ENCODE assay signal across 16 mouse cellular contexts in the genomic region with DNA sequence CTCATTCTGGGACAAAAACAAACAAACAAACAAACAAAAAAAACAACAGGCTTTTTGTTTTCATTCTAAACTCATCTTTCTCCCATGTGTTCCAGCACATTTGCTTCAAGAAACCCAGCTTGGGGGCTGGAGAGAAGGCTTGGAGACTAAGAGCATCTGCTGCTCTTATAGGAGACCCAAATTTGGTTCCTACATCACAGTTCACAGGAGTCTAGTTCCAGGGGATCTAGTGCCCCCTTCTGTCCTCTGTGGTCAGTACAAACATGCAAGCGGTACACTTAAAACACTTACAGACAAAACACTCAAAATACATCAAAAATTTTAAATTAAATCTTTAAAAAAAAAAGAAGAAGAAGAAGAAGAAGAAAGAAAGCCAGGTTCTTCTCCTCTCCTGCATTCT. TPM values are rescaled to one million over a fixed set of nuclear protein-coding genes. Genes with fewer than 3 reads are reported as not detected.
DNase-seq lines count a peak whose midpoint lies in the region; ATAC-seq and TF ChIP-seq lines count a peak whose summit lies in the region.
"Had no signal": no experiment of that assay in that cellular context is flagged by ENCODE, and none has a peak within 500 bp of the region (broad histone marks: within the 10 kb centered on the region; RNA-seq: fewer than 3 reads in every experiment).

No protein-coding gene starts in this region.

- DNase-seq in embryo, embryonic 10.5 days (ENCODE audit: low spot score), result peak; percentile 13
- no peak for DNase-seq in embryo, embryonic 9.5 days (ENCODE audit: extremely low spot score)
- peak; percentile 24 for DNase-seq in lung, embryonic 14.5 days
- no peak for DNase-seq in lung, postnatal 14 days
- peak; percentile 25 for DNase-seq in ES-CJ7 (ENCODE audit: low read depth, low spot score)
- no peak for DNase-seq in right cerebral cortex, adult 18-20 months
- DNase-seq in spleen, postnatal 14 days (ENCODE audit: low spot score in 2 of 2), result no peak
- DNase-seq: heart, postnatal 10 days; layer of hippocampus, postnatal 36 days; right cerebral cortex, postnatal 25 days had no signal

- TF ChIP-seq CTCF in lung, embryonic 14.5 days (IDR thresholded peaks at IDR 0.05; ENCODE audit: low read depth), result 0 out of 2 replicates have a peak, but pooled peaks have one; percentile 8
- TF ChIP-seq CTCF in cortical plate, adult 2 months (IDR thresholded peaks at IDR 0.05; ENCODE audit: extremely low read depth, insufficient read depth, low read length), result peak; percentile 18; the same call in 1 of the 2 replicates

- H3K4me2 ChIP-seq in lung, embryonic 14.5 days, result no peak overlapping the region
- H3K4me2 ChIP-seq: limb, embryonic 15.5 days; midbrain, embryonic 12.5 days; neural tube, embryonic 13.5 days had no signal

- H3K9me3 ChIP-seq in lung, embryonic 14.5 days (ENCODE audit: low read depth, low read length), result no peaks in the 10 kb centered on the region
- H3K9me3 ChIP-seq: limb, embryonic 15.5 days; midbrain, embryonic 12.5 days; neural tube, embryonic 13.5 days had no signal

- no peaks in the 10 kb centered on the region for H3K27me3 ChIP-seq in lung, embryonic 14.5 days (ENCODE audit: insufficient read depth, low read length)
- H3K27me3 ChIP-seq: limb, embryonic 15.5 days; midbrain, embryonic 12.5 days; neural tube, embryonic 13.5 days had no signal

- no peak overlapping the region for H3K4me3 ChIP-seq in lung, embryonic 14.5 days (ENCODE audit: low read depth, low read length)
- no peak overlapping the region for H3K4me3 ChIP-seq in cortical plate, adult 2 months (ENCODE audit: insufficient read depth, low read length)
- H3K4me3 ChIP-seq: limb, embryonic 15.5 days; midbrain, embryonic 12.5 days; neural tube, embryonic 13.5 days had no signal

- no peak overlapping the region for H3K9ac ChIP-seq in lung, embryonic 14.5 days
- H3K9ac ChIP-seq: limb, embryonic 15.5 days; midbrain, embryonic 12.5 days; neural tube, embryonic 13.5 days had no signal

- no peak overlapping the region for H3K27ac ChIP-seq in lung, embryonic 14.5 days (ENCODE audit: low read depth)
- no peak overlapping the region for H3K27ac ChIP-seq in cortical plate, adult 2 months (ENCODE audit: insufficient read depth, low read length)
- H3K27ac ChIP-seq: limb, embryonic 15.5 days; midbrain, embryonic 12.5 days; neural tube, embryonic 13.5 days had no signal

- no peaks in the 10 kb centered on the region for H3K4me1 ChIP-seq in lung, embryonic 14.5 days (ENCODE audit: insufficient read depth)
- H3K4me1 ChIP-seq in cortical plate, adult 2 months (ENCODE audit: control insufficient read depth, insufficient read depth, low read length), result peaks cover 3% of the 10 kb centered on the region
- H3K4me1 ChIP-seq: limb, embryonic 15.5 days; midbrain, embryonic 12.5 days; neural tube, embryonic 13.5 days had no signal

- H3K36me3 ChIP-seq in lung, embryonic 14.5 days (ENCODE audit: insufficient read depth), result peaks cover 93% of the 10 kb centered on the region

- ATAC-seq in lung, embryonic 14.5 days (ENCODE audit: insufficient read depth), result no peak

- no peak for TF ChIP-seq POLR2A in cortical plate, adult 2 months (IDR thresholded peaks at IDR 0.05; ENCODE audit: extremely low read depth, insufficient read depth, low read length)

- WGBS in lung, embryonic 14.5 days, result 93% methylated on average over 1 of the region's 1 CpGs

RNA-seq across cellular contexts. Expression of gene Il18bp, which starts 16.4 kb away (rescaled TPM):
- polyA plus RNA-seq in lung, embryonic 14.5 days (2014; fragmentation: Nextera tagmentation; extraction: Ambion mirVana), result 2.2 and 2.6 TPM in 2 replicates
- polyA plus RNA-seq in cortical plate, adult 2 months (2012; rRNA removed), result 11.8 and 12.7 TPM in 2 replicates

RNA-seq across cellular contexts. Expression of gene Rnf121, which starts 30.4 kb away (rescaled TPM):
- 24.8 and 29.3 TPM in 2 replicates for polyA plus RNA-seq in lung, embryonic 14.5 days (2014; fragmentation: Nextera tagmentation; extraction: Ambion mirVana)
- polyA plus RNA-seq in cortical plate, adult 2 months (2012; rRNA removed), result 55.9 and 59.4 TPM in 2 replicates

RNA-seq across cellular contexts. Expression of gene Xndc1, which starts 30.4 kb away (rescaled TPM):
- 23.8 and 26.9 TPM in 2 replicates for polyA plus RNA-seq in lung, embryonic 14.5 days (2014; fragmentation: Nextera tagmentation; extraction: Ambion mirVana)
- polyA plus RNA-seq in cortical plate, adult 2 months (2012; rRNA removed), result 38.4 and 43.8 TPM in 2 replicates

RNA-seq across cellular contexts. Expression of gene Xntrpc, which starts 30.6 kb away (rescaled TPM):
- polyA plus RNA-seq in lung, embryonic 14.5 days (2014; fragmentation: Nextera tagmentation; extraction: Ambion mirVana), result 1.0 and 1.2 TPM in 2 replicates
- polyA plus RNA-seq in cortical plate, adult 2 months (2012; rRNA removed), result 1.9 and 2.8 TPM in 2 replicates

RNA-seq across cellular contexts. Expression of gene Trpc2, which starts 48.0 kb away (rescaled TPM):
- not detected in 2 replicates for polyA plus RNA-seq in lung, embryonic 14.5 days (2014; fragmentation: Nextera tagmentation; extraction: Ambion mirVana)
- 0.53 and 2.0 TPM in 2 replicates for polyA plus RNA-seq in cortical plate, adult 2 months (2012; rRNA removed)
- polyA plus RNA-seq: embryonic facial prominence, embryonic 14.5 days; kidney, embryonic 14.5 days; limb, embryonic 15.5 days; midbrain, embryonic 12.5 days had no signal

Comparison
In these comparisons a context has a peak if more than half of its experiments do, and no peak if none do; other contexts are left out.
1. DNase-seq: peak in embryo, embryonic 10.5 days (single experiment), lung, embryonic 14.5 days (single experiment) and ES-CJ7 (single experiment); none in embryo, embryonic 9.5 days (single experiment), lung, postnatal 14 days (single experiment), right cerebral cortex, adult 18-20 months (single experiment) and spleen, postnatal 14 days (0 of 2).